Mouse (Mus musculus) MEL (cell line): Measurements from ENCODE around the gene Lcn2. TPM values are rescaled to one million over a fixed set of nuclear protein-coding genes. Genes with fewer than 3 reads are reported as not detected.

Experiments
- DNase-seq: peaks from one replicate; pipeline ENCODE4 v3.0.0; 2011; ENCODE audit warnings: low read depth, low spot score
- H3K27ac ChIP-seq: 2 replicates; pipeline ENCODE4 v1.5.1; 2012; ENCODE audit warnings: low read depth, mild to moderate bottlenecking, control low read depth, low read length, moderate library complexity; ENCODE audit not compliant: control insufficient read depth
- H3K27me3 ChIP-seq, 2 experiments: fragments of 150-350 bp in 1 of 2; sonication (generic) in 1 of 2; 2 replicates each; pipeline ENCODE4 v1.6.1; 2012; ENCODE audit warnings: low read length in 2 of 2, mild to moderate bottlenecking in 2 of 2, improper control_type of control experiment in 1 of 2, moderate library complexity in 1 of 2; ENCODE audit not compliant: insufficient read depth in 2 of 2, control insufficient read depth in 1 of 2
- H3K36me3 ChIP-seq, 2 experiments: 2 replicates each; pipeline ENCODE4 v1.6.1; 2012 to 2014; ENCODE audit warnings: low read length in 2 of 2, improper control_type of control experiment in 1 of 2, inconsistent platforms in 1 of 2, mild to moderate bottlenecking in 1 of 2; ENCODE audit not compliant: insufficient read depth in 2 of 2, control insufficient read depth in 1 of 2
- H3K4me1 ChIP-seq, 2 experiments: fragments of 150-350 bp in 1 of 2; sonication (generic) in 1 of 2; 2 replicates each; pipeline ENCODE4 v1.6.1; 2012; ENCODE audit warnings: low read length in 2 of 2, improper control_type of control experiment in 1 of 2, mild to moderate bottlenecking in 1 of 2; ENCODE audit not compliant: insufficient read depth in 2 of 2, control insufficient read depth in 1 of 2
- H3K4me3 ChIP-seq, 2 experiments: fragments of 150-350 bp in 1 of 2; sonication (generic) in 1 of 2; 2 replicates each; pipeline ENCODE4 v1.5.1; 2012; ENCODE audit warnings: low read depth in 2 of 2, low read length in 2 of 2, mild to moderate bottlenecking in 2 of 2, moderate library complexity in 2 of 2, control low read depth in 1 of 2, improper control_type of control experiment in 1 of 2; ENCODE audit not compliant: control insufficient read depth in 1 of 2, insufficient read depth in 1 of 2
- H3K79me2 ChIP-seq: 2 replicates; pipeline ENCODE4 v1.6.1; 2012; ENCODE audit warnings: mild to moderate bottlenecking, low read length, moderate library complexity; ENCODE audit not compliant: control insufficient read depth, poor library complexity, insufficient read depth
- H3K9ac ChIP-seq: 2 replicates; pipeline ENCODE4 v1.6.1; 2012; ENCODE audit warnings: low read depth, mild to moderate bottlenecking, control low read depth, low read length, moderate library complexity; ENCODE audit not compliant: control insufficient read depth, poor library complexity, severe bottlenecking
- H3K9me3 ChIP-seq: fragments of 150-350 bp; sonication (generic); replicated peaks from 2 replicates; pipeline ENCODE4 v1.6.1; 2012; ENCODE audit warnings: mild to moderate bottlenecking, low read length, improper control_type of control experiment, moderate library complexity; ENCODE audit not compliant: insufficient read depth
- EP300 ChIP-seq, 2 experiments: IDR thresholded peaks; 2 replicates each; pipeline ENCODE4 v1.6.1; 2011; ENCODE audit warnings: improper control_type of control experiment in 2 of 2, low read length in 2 of 2, low read depth in 1 of 2, mild to moderate bottlenecking in 1 of 2
- ETS1 ChIP-seq: IDR thresholded peaks from 2 replicates; pipeline ENCODE4 v1.6.1; 2012; ENCODE audit warnings: low read depth, mild to moderate bottlenecking, inconsistent platforms, low read length, improper control_type of control experiment, moderate library complexity
- GABPA ChIP-seq: IDR thresholded peaks from 2 replicates; pipeline ENCODE4 v1.6.1; 2012; ENCODE audit warnings: low read depth, mild to moderate bottlenecking, inconsistent platforms, low read length, improper control_type of control experiment, moderate library complexity
- KAT2A ChIP-seq: conservative IDR thresholded peaks from 2 replicates; pipeline ENCODE4 v1.6.1; 2012; ENCODE audit warnings: low read depth, low read length, improper control_type of control experiment, inconsistent platforms
- MAFK ChIP-seq: IDR thresholded peaks from 2 replicates; pipeline ENCODE4 v1.6.1; 2011; ENCODE audit warnings: low read depth, mild to moderate bottlenecking, low read length, improper control_type of control experiment, borderline replicate concordance
- MAX ChIP-seq: IDR thresholded peaks from 2 replicates; pipeline ENCODE4 v1.6.1; 2011; ENCODE audit warnings: low read length, improper control_type of control experiment
- MAZ ChIP-seq: IDR thresholded peaks from 2 replicates; pipeline ENCODE4 v1.6.1; 2012; ENCODE audit warnings: low read depth, mild to moderate bottlenecking, inconsistent platforms, low read length, improper control_type of control experiment
- MYB ChIP-seq: IDR thresholded peaks from 2 replicates; pipeline ENCODE4 v1.6.1; 2011; ENCODE audit warnings: mild to moderate bottlenecking, low read depth, low read length, improper control_type of control experiment
- NELFE ChIP-seq: IDR thresholded peaks from 2 replicates; pipeline ENCODE4 v1.6.1; 2011; ENCODE audit warnings: low read depth, low read length, improper control_type of control experiment
- POLR2AphosphoS5 ChIP-seq: IDR thresholded peaks from 2 replicates; pipeline ENCODE4 v1.6.1; 2012; ENCODE audit warnings: low read depth, borderline replicate concordance, mild to moderate bottlenecking, inconsistent platforms, low read length, moderate library complexity, mixed read lengths
- RCOR1 ChIP-seq: IDR thresholded peaks from 2 replicates; pipeline ENCODE4 v1.6.1; 2012; ENCODE audit warnings: low read depth, mild to moderate bottlenecking, inconsistent platforms, low read length, improper control_type of control experiment
- SIN3A ChIP-seq: IDR thresholded peaks from 2 replicates; pipeline ENCODE4 v1.6.1; 2012; ENCODE audit warnings: low read length, improper control_type of control experiment, inconsistent platforms
- TBP ChIP-seq: IDR thresholded peaks from 2 replicates; pipeline ENCODE4 v1.8.0; 2011; ENCODE audit warnings: low read depth, low read length, improper control_type of control experiment
- TCF12 ChIP-seq: IDR thresholded peaks from 2 replicates; pipeline ENCODE4 v1.6.1; 2014; ENCODE audit warnings: low read depth, mild to moderate bottlenecking, inconsistent platforms, low read length, improper control_type of control experiment, moderate library complexity
- USF1 ChIP-seq: IDR thresholded peaks from 2 replicates; pipeline ENCODE4 v1.6.1; 2014; ENCODE audit warnings: low read depth, mild to moderate bottlenecking, inconsistent platforms, low read length, improper control_type of control experiment, moderate library complexity
- USF2 ChIP-seq, 2 experiments: IDR thresholded peaks; 2 replicates each; pipeline ENCODE4 v1.6.1; 2011 to 2012; ENCODE audit warnings: improper control_type of control experiment in 2 of 2, low read length in 2 of 2, borderline replicate concordance in 1 of 2, inconsistent platforms in 1 of 2, low read depth in 1 of 2, mild to moderate bottlenecking in 1 of 2; ENCODE audit not compliant: insufficient read depth in 1 of 2
- ZNF384 ChIP-seq: IDR thresholded peaks from 2 replicates; pipeline ENCODE4 v1.6.1; 2012; ENCODE audit warnings: low read depth, mild to moderate bottlenecking, inconsistent platforms, low read length, improper control_type of control experiment
- polyA plus RNA-seq, 2 experiments: library from polyadenylated mRNA; stranded (reverse) in 1 of 2; unstranded in 1 of 2; fragments of >175 nt in 1 of 2; fragments of >200 nt in 1 of 2; gene quantifications; 2 replicates each; pipeline versions ENCODE4 v1.2.1 to v1.2.4; 2012; ENCODE audit warnings: low replicate concordance in 2 of 2, low read depth in 1 of 2; ENCODE audit not compliant: insufficient read length in 2 of 2, insufficient read depth in 1 of 2, missing spikeins in 1 of 2
- total RNA-seq: library from RNA; depleted of rRNA; stranded (reverse); fragments of 300-350 nt; gene quantifications from 2 replicates; pipeline ENCODE4 v1.2.3, GENCODE M21; 2012

Gene Lcn2
- total and polyA plus RNA-seq, 3 experiments: not detected

- no peaks in the 10 kb centered on the region for H3K27me3 ChIP-seq
- H3K27ac ChIP-seq: no peak overlapping the region
- no peaks in the 10 kb centered on the region for H3K9me3 ChIP-seq
- H3K4me1 ChIP-seq: peaks cover 4 to 9% of the 10 kb centered on the region in 2 experiments; a peak in 3 of 4 replicates
- H3K9ac ChIP-seq: no peak overlapping the region
- no peaks in the 10 kb centered on the region for H3K79me2 ChIP-seq
- no peak for DNase-seq
- no peak for TF ChIP-seq TCF12
- no peak for TF ChIP-seq GABPA
- TF ChIP-seq POLR2AphosphoS5: no peak
- no peak for TF ChIP-seq KAT2A
- no peak for TF ChIP-seq MAFK
- TF ChIP-seq USF1: peak; percentile 40; the same call in 1 of the 2 replicates
- TF ChIP-seq MAX: no peak
- no peak for TF ChIP-seq ETS1
- H3K36me3 ChIP-seq: peaks cover 0 to 4% of the 10 kb centered on the region in 2 experiments; a peak in 2 of 4 replicates
- no peak overlapping the region for H3K4me3 ChIP-seq
These were observed 36.5 kb downstream of the Lcn2 start for GRCm38 (mm10) chr2:32351471-32351961.

- Histone ChIP-seq H3K79me2 (no peaks in the 10 kb centered on the region), H3K27me3 (no peaks in the 10 kb centered on the region), H3K4me1 (peaks cover 4 to 9% of the 10 kb centered on the region in 2 experiments; a peak in 3 of 4 replicates), H3K36me3 (peaks cover 0 to 4% of the 10 kb centered on the region in 2 experiments; a peak in 2 of 4 replicates)
- TF ChIP-seq RCOR1 (no peak), EP300 (IDR thresholded peaks at IDR 0.05; ENCODE audit: low read depth in 1 of 2, low read length in 2 of 2) (no peak), MAZ (no peak), MYB (no peak), ZNF384 (no peak), NELFE (no peak), SIN3A (no peak), USF2 (IDR thresholded peaks at IDR 0.05; ENCODE audit: borderline replicate concordance in 1 of 2, insufficient read depth in 1 of 2, low read depth in 1 of 2, low read length in 2 of 2) (no peak), TBP (no peak)
- TF ChIP-seq, all 39 proteins: peak for 0
- no peak overlapping the region for H3K27ac ChIP-seq
- no peak for DNase-seq
- H3K9me3 ChIP-seq: no peaks in the 10 kb centered on the region
- H3K4me3 ChIP-seq: no peak overlapping the region
- no peak overlapping the region for H3K9ac ChIP-seq
These were observed 37.5 kb downstream of the Lcn2 start for GRCm38 (mm10) chr2:32350471-32351051.
